Mouse (Mus musculus) right cerebral cortex, postnatal 36 days (tissue): ENCODE measurements around the gene Nfyb.
A peak's percentile ranks its signal among the peaks of the same experiment; 100 is the strongest.

Experiments used
- DNase-seq, 2 experiments: peaks; one replicate each; pipeline ENCODE4 v3.0.0; 2022; ENCODE audit warnings: low spot score in 2 of 2, mixed read lengths in 1 of 2

The Nfyb gene

GRCm38 (mm10) chr10:82779831-82780230, 15.9 kb upstream of the Nfyb start:
- no peak for DNase-seq

GRCm38 (mm10) chr10:82778791-82779549, 15.0 kb upstream of the Nfyb start:
- no peak for DNase-seq

- DNase-seq: no peak
Observed at GRCm38 (mm10) chr10:82777886-82778285, 13.9 kb upstream of the Nfyb start.

- DNase-seq: no peak
Observed at GRCm38 (mm10) chr10:82777075-82777474, 13.1 kb upstream of the Nfyb start.

- DNase-seq: no peak
Observed at GRCm38 (mm10) chr10:82774841-82775240, 10.9 kb upstream of the Nfyb start.

- DNase-seq: no peak
Observed at GRCm38 (mm10) chr10:82771595-82772170, 7.7 kb upstream of the Nfyb start.

GRCm38 (mm10) chr10:82770713-82771112, 6.8 kb upstream of the Nfyb start:
- no peak for DNase-seq

GRCm38 (mm10) chr10:82768901-82769300, 5.0 kb upstream of the Nfyb start:
- DNase-seq: no peak

- DNase-seq: no peak
Observed at GRCm38 (mm10) chr10:82762756-82763681, 925 bp downstream of the Nfyb start.

GRCm38 (mm10) chr10:82761037-82761811, 2.7 kb downstream of the Nfyb start:
- DNase-seq: peak in 1 of 2 experiments; percentile 24

GRCm38 (mm10) chr10:82759706-82760105, 4.2 kb downstream of the Nfyb start:
- DNase-seq: no peak

- no peak for DNase-seq
Observed at GRCm38 (mm10) chr10:82758878-82759277, 5.1 kb downstream of the Nfyb start.

- no peak for DNase-seq
Observed at GRCm38 (mm10) chr10:82758368-82758767, 5.6 kb downstream of the Nfyb start.

- no peak for DNase-seq
Observed at GRCm38 (mm10) chr10:82757341-82757740, 6.6 kb downstream of the Nfyb start.

GRCm38 (mm10) chr10:82756466-82756865, 7.5 kb downstream of the Nfyb start:
- no peak for DNase-seq

- DNase-seq: no peak
Observed at GRCm38 (mm10) chr10:82755213-82755890, 8.6 kb downstream of the Nfyb start.

GRCm38 (mm10) chr10:82754642-82755041, 9.3 kb downstream of the Nfyb start:
- no peak for DNase-seq

- DNase-seq: no peak
Observed at GRCm38 (mm10) chr10:82752921-82753320, 11.0 kb downstream of the Nfyb start.

- no peak for DNase-seq
Observed at GRCm38 (mm10) chr10:82750778-82751177, 13.2 kb downstream of the Nfyb start.

GRCm38 (mm10) chr10:82746988-82747850, 16.7 kb downstream of the Nfyb start:
- DNase-seq: no peak
